ENCODE assay signal across 13 mouse cellular contexts in genomic region chr1:144113438-144114074, GRCm38 (mm10).
DNase-seq lines count a peak whose midpoint lies in the region; ATAC-seq and TF ChIP-seq lines count a peak whose summit lies in the region.
"Had no signal": no experiment of that assay in that cellular context is flagged by ENCODE, and none has a peak within 500 bp of the region (broad histone marks: within the 10 kb centered on the region; RNA-seq: fewer than 3 reads in every experiment).

No protein-coding gene starts in this region.

- 35% methylated on average over 6 of the region's 6 CpGs for WGBS in cerebellum, adult 2 months
- 83% methylated on average over 6 of the region's 6 CpGs for WGBS in limb, embryonic 10.5 days

- H3K27me3 ChIP-seq in cerebellum, adult 2 months (ENCODE audit: control insufficient read depth, insufficient read depth, low read length): no peaks in the 10 kb centered on the region
- H3K27me3 ChIP-seq in limb, embryonic 10.5 days (ENCODE audit: low read depth, poor library complexity, severe bottlenecking): no peaks in the 10 kb centered on the region
- H3K27me3 ChIP-seq: heart, embryonic 12.5 days had no signal

- H3K9me3 ChIP-seq in limb, embryonic 10.5 days (replicated peaks): no peaks in the 10 kb centered on the region
- H3K9me3 ChIP-seq: heart, embryonic 12.5 days had no signal

- H3K4me1 ChIP-seq in cerebellum, adult 2 months (ENCODE audit: control insufficient read depth, insufficient read depth, low read length): peaks cover 8% of the 10 kb centered on the region
- no peaks in the 10 kb centered on the region for H3K4me1 ChIP-seq in limb, embryonic 10.5 days
- H3K4me1 ChIP-seq: heart, embryonic 12.5 days had no signal

- TF ChIP-seq CTCF in cerebellum, adult 2 months (IDR thresholded peaks at IDR 0.05; ENCODE audit: borderline replicate concordance, insufficient read depth, low read depth, low read length): no peak

- DNase-seq in cerebellum, adult 2 months: peak; percentile 46 to 68
- DNase-seq in cerebellum, adult 8-10 months: no peak
- DNase-seq in kidney, adult 8-10 months: peak; percentile 35 to 55
- DNase-seq in kidney, postnatal 10 days: no peak
- DNase-seq in right cerebral cortex, postnatal 25 days: no peak
- no peak for DNase-seq in limb, embryonic 10.5 days (ENCODE audit: low spot score)
- DNase-seq: liver; lung, embryonic 14.5 days; right cerebral cortex, postnatal 14 days had no signal

- ATAC-seq in common myeloid progenitor, adult 5-6 weeks (replicated peaks; ENCODE audit: low read depth, poor library complexity, severe bottlenecking): peak; percentile 84
- ATAC-seq in megakaryocyte-erythroid progenitor cell, adult 5-6 weeks (replicated peaks; ENCODE audit: low FRiP score, low TSS enrichment, poor library complexity, severe bottlenecking): peak; percentile 81
- ATAC-seq: forebrain, embryonic 14.5 days had no signal

- H3K4me3 ChIP-seq in cerebellum, adult 2 months (replicated peaks; ENCODE audit: insufficient read depth, low read depth, low read length): no peak overlapping the region
- no peak overlapping the region for H3K4me3 ChIP-seq in limb, embryonic 10.5 days
- H3K4me3 ChIP-seq: heart, embryonic 12.5 days had no signal

- no peak overlapping the region for H3K27ac ChIP-seq in cerebellum, adult 2 months (ENCODE audit: insufficient read depth, low read length)
- no peak overlapping the region for H3K27ac ChIP-seq in limb, embryonic 10.5 days

- H3K36me3 ChIP-seq in limb, embryonic 10.5 days: no peaks in the 10 kb centered on the region
- H3K36me3 ChIP-seq: heart, embryonic 12.5 days had no signal

- TF ChIP-seq POLR2A in cerebellum, adult 2 months (IDR thresholded peaks at IDR 0.05; ENCODE audit: borderline replicate concordance, insufficient read depth, low read length): no peak

Comparison
In these comparisons a context has a peak if more than half of its experiments do, and no peak if none do; other contexts are left out.
1. DNase-seq: peak in cerebellum, adult 2 months (2 of 2) and kidney, adult 8-10 months (2 of 2); none in cerebellum, adult 8-10 months (single experiment), kidney, postnatal 10 days (single experiment), right cerebral cortex, postnatal 25 days (single experiment) and limb, embryonic 10.5 days (single experiment).